Mouse (Mus musculus): ENCODE data around the gene Kcnj6. TPM values are rescaled to one million over a fixed set of nuclear protein-coding genes. Genes with fewer than 3 reads are reported as not detected.

The Kcnj6 gene
- polyA plus RNA-seq, 1 experiment from 2014 or later: not detected

DNA sequence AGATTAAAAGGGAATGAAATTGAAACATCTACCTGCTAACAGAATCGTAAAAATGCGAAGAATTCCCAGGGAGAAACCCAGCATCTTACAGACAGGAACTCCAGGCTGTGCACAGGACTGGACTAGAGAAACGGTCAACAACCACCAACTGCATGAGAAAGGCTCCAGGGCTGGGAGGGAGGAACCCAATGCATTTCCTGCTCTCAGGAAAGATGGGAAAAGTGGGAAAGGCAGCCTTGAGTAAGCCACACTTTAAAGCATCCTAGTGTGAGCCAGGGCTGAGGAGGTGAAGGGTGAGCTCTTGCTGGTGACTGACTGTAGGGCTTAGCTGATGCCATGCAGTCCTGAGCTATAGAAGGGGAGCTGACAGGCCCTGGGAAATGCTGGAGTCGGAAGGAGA, 296.4 kb downstream of the Kcnj6 start:
- no peak overlapping the region for H3K27ac ChIP-seq (replicated peaks; ENCODE audit: low read depth, low read length)
- no peaks in the 10 kb centered on the region for H3K27me3 ChIP-seq (replicated peaks; ENCODE audit: control insufficient read depth, insufficient read depth, low read length)
- no peaks in the 10 kb centered on the region for H3K9me3 ChIP-seq (ENCODE audit: control insufficient read depth, low read length)
- no peak overlapping the region for H3K9ac ChIP-seq (ENCODE audit: low read depth, low read length)
- peaks cover 2% of the 10 kb centered on the region; the same call in 1 of the 2 replicates for H3K36me3 ChIP-seq (ENCODE audit: control insufficient read depth, insufficient read depth, low read length)
- H3K4me2 ChIP-seq (ENCODE audit: low read depth, low read length): no peak overlapping the region
- no peaks in the 10 kb centered on the region for H3K4me1 ChIP-seq (ENCODE audit: control insufficient read depth, insufficient read depth, low read length)
- WGBS: 78% methylated on average over 4 of the region's 4 CpGs
- no peak for DNase-seq (ENCODE audit: low spot score)
- no peak for ATAC-seq (ENCODE audit: low read depth)
- no peak overlapping the region for H3K4me3 ChIP-seq (ENCODE audit: low read depth, low read length)

Small RNA genes within 50 kb of the gene (microRNA-seq; reads per million reads assigned to microRNA genes)
- not detected for gene Gm22745 (ENCODE audit: borderline number of aligned reads)

Measured in embryonic facial prominence, embryonic 14.5 days (tissue).